Mouse (Mus musculus): Measurements from ENCODE around the gene Prickle1. TPM values are rescaled to one million over a fixed set of nuclear protein-coding genes. Genes with fewer than 3 reads are reported as not detected.

Prickle1 gene
- polyA plus RNA-seq, 1 experiment = 62.3 TPM

- TF ChIP-seq CTCF (IDR thresholded peaks at IDR 0.05; ENCODE audit: insufficient read depth, low read length) = no peak
- TF ChIP-seq POLR2A (IDR thresholded peaks at IDR 0.05; ENCODE audit: borderline replicate concordance, extremely low read depth, low read depth, low read length) = no peak
- peak overlapping the region; percentile 87 for H3K4me3 ChIP-seq (replicated peaks; ENCODE audit: extremely low read depth, low read depth, low read length)
- WGBS = 10% methylated on average over 17 of the region's 17 CpGs
- no peak for DNase-seq
- peaks cover 13% of the 10 kb centered on the region for H3K4me1 ChIP-seq (ENCODE audit: control insufficient read depth, insufficient read depth, low read length)
Observed at GRCm38 (mm10) chr15:93519836-93520826, 75.6 kb downstream of the Prickle1 start.

GRCm38 (mm10) chr15:93518941-93519835 is 76.5 kb downstream of the Prickle1 start:
- Histone ChIP-seq H3K4me3 (replicated peaks; ENCODE audit: extremely low read depth, low read depth, low read length) (peak overlapping the region; percentile 87), H3K4me1 (ENCODE audit: control insufficient read depth, insufficient read depth, low read length) (peaks cover 13% of the 10 kb centered on the region)
- TF ChIP-seq CTCF (IDR thresholded peaks at IDR 0.05; ENCODE audit: insufficient read depth, low read length) (peak; percentile 28; the same call in 1 of the 2 replicates), POLR2A (IDR thresholded peaks at IDR 0.05; ENCODE audit: borderline replicate concordance, extremely low read depth, low read depth, low read length) (peak; percentile 31; the same call in 1 of the 2 replicates)
- under 1% methylated on average over 84 of the region's 85 CpGs for WGBS
- peak; percentile 87 for DNase-seq

GRCm38 (mm10) chr15:93518143-93518902 is 77.4 kb downstream of the Prickle1 start:
- TF ChIP-seq CTCF (IDR thresholded peaks at IDR 0.05; ENCODE audit: insufficient read depth, low read length) = no peak
- no peak; the same call in 1 of the 2 replicates for TF ChIP-seq POLR2A (IDR thresholded peaks at IDR 0.05; ENCODE audit: borderline replicate concordance, extremely low read depth, low read depth, low read length)
- WGBS = 1% methylated on average over 23 of the region's 23 CpGs
- Histone ChIP-seq H3K4me3 (replicated peaks; ENCODE audit: extremely low read depth, low read depth, low read length) (peak overlapping the region; percentile 87), H3K4me1 (ENCODE audit: control insufficient read depth, insufficient read depth, low read length) (peaks cover 18% of the 10 kb centered on the region)
- peak; percentile 65 for DNase-seq

DNA sequence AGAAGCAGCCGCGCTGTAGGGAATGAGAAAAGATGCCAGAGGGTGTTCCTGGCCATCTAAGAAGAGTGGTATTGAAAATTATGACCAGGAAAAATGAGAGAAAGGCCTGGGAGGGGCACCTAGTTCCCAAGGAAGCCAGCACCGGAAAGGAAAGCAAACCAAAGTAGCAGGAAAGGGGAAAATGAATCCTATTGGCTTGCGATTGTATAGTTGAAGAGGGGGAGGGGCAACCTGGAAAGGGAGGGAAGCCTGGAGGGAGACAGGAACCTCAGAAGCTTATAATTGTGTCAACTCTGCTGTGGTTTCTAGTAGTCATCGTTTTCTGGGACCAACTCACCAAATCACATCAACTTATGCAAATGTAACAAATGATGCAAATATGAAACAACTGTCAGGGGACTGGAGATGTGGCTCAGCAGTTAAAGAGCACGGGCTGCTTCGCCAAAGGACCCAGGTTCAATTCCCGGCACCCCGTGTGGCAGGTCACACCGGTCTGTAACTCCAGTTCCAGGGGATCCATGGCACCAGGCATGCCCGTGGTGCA is 78.6 kb downstream of the Prickle1 start:
- Histone ChIP-seq H3K4me3 (replicated peaks; ENCODE audit: extremely low read depth, low read depth, low read length) (peak overlapping the region; percentile 69), H3K4me1 (ENCODE audit: control insufficient read depth, insufficient read depth, low read length) (peaks cover 26% of the 10 kb centered on the region)
- TF ChIP-seq POLR2A (IDR thresholded peaks at IDR 0.05; ENCODE audit: borderline replicate concordance, extremely low read depth, low read depth, low read length) (peak; percentile 49; the same call in 1 of the 2 replicates), CTCF (IDR thresholded peaks at IDR 0.05; ENCODE audit: insufficient read depth, low read length) (no peak)
- DNase-seq = no peak
- WGBS = 39% methylated on average over 11 of the region's 11 CpGs

DNA sequence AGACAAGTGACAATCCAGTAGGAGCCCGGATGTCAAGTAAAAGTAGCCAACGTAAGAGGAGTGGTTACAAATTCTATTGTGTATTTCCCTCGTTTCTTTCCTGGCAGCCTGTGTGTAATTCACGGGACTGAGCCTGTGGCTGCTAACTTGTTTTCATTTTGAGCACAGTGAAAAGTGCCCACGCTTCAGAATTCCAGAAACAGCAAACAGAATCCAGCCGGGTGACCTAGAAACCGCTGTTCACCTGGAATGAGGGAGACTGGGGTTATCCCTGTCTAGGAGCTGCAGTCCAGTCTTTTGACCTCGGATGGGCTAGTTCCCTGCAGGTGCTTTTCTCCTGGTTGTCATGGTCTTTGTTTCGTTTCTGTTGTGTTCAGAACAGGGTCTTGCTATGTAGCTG is 80.4 kb downstream of the Prickle1 start:
- 45% methylated on average over 9 of the region's 9 CpGs for WGBS

GRCm38 (mm10) chr15:93513939-93514341 is 81.8 kb downstream of the Prickle1 start:
- TF ChIP-seq POLR2A (IDR thresholded peaks at IDR 0.05; ENCODE audit: borderline replicate concordance, extremely low read depth, low read depth, low read length) (no peak), CTCF (IDR thresholded peaks at IDR 0.05; ENCODE audit: insufficient read depth, low read length) (no peak)
- WGBS = 13% methylated on average over 10 of the region's 10 CpGs
- no peak for DNase-seq
- Histone ChIP-seq H3K4me3 (replicated peaks; ENCODE audit: extremely low read depth, low read depth, low read length) (peak overlapping the region; percentile 28), H3K4me1 (ENCODE audit: control insufficient read depth, insufficient read depth, low read length) (peaks cover 19% of the 10 kb centered on the region)

More for the DNA sequence above, 80.4 kb downstream of the Prickle1 start:
- no peak for DNase-seq
- H3K4me3 ChIP-seq (replicated peaks; ENCODE audit: extremely low read depth, low read depth, low read length) = no peak overlapping the region
- peaks cover 23% of the 10 kb centered on the region for H3K4me1 ChIP-seq (ENCODE audit: control insufficient read depth, insufficient read depth, low read length)
- TF ChIP-seq POLR2A (IDR thresholded peaks at IDR 0.05; ENCODE audit: borderline replicate concordance, extremely low read depth, low read depth, low read length) = no peak
- no peak for TF ChIP-seq CTCF (IDR thresholded peaks at IDR 0.05; ENCODE audit: insufficient read depth, low read length)

DNA sequence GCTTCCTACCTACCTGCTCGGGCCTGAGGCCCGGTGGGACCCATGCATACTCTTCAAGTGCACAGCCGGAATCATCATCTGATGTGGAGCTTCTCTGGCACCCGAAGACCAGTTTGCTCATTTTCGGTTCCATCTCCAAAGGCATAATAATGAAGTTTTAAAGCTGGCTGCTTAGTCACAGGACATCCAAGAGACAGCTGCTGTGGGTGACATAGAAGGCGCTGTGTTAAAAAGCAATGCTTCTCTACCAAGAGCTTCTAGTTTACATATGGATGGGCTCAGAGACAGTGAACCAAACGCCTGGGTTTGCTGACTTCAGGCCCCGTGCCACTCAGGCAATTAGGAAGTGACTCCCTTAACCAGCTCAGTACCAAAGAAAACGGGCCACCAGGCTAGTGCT is 83.3 kb downstream of the Prickle1 start:
- no peak for DNase-seq
- H3K4me1 ChIP-seq (ENCODE audit: control insufficient read depth, insufficient read depth, low read length) = peaks cover 19% of the 10 kb centered on the region
- TF ChIP-seq CTCF (IDR thresholded peaks at IDR 0.05; ENCODE audit: insufficient read depth, low read length) (no peak), POLR2A (IDR thresholded peaks at IDR 0.05; ENCODE audit: borderline replicate concordance, extremely low read depth, low read depth, low read length) (no peak)
- 45% methylated on average over 9 of the region's 9 CpGs for WGBS
- no peak overlapping the region for H3K4me3 ChIP-seq (replicated peaks; ENCODE audit: extremely low read depth, low read depth, low read length)

DNA sequence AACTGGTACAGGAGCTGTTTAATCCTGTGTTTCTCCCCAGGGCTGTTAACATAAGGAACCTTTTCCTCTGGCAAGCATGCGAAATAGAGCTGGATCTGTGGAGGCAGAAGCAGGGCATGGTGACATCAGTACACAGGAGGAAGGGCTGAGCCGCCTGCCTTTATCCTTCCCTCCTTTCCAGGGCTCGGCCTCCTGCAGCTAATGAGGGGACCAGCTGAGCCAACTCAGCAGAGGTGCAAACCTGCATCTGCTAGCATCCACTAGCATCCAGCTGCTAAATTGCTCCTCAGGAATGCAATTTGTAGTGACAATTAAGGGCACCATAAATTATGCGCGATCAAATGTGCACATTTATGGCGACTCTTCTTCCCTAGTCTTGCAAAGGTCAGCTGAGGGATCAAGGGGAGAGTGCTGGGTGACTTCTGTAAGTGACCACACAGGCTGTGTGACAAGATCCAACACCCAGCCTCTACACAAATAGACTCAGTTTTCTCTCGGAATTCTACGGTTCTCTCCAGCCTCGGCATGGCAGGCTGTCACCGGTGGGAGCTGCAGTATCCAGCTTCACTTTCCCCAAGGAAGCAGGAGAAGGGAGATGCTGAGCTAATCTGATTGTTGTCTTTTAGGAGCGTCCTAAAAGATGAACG is 84.9 kb downstream of the Prickle1 start:
- H3K4me3 ChIP-seq (replicated peaks; ENCODE audit: extremely low read depth, low read depth, low read length) = no peak overlapping the region
- peaks cover 19% of the 10 kb centered on the region for H3K4me1 ChIP-seq (ENCODE audit: control insufficient read depth, insufficient read depth, low read length)
- DNase-seq = no peak
- no peak for TF ChIP-seq POLR2A (IDR thresholded peaks at IDR 0.05; ENCODE audit: borderline replicate concordance, extremely low read depth, low read depth, low read length)
- TF ChIP-seq CTCF (IDR thresholded peaks at IDR 0.05; ENCODE audit: insufficient read depth, low read length) = no peak
- 65% methylated on average over 12 of the region's 12 CpGs for WGBS

Measured in lung, adult 2 months (tissue).